In the genomic region with DNA sequence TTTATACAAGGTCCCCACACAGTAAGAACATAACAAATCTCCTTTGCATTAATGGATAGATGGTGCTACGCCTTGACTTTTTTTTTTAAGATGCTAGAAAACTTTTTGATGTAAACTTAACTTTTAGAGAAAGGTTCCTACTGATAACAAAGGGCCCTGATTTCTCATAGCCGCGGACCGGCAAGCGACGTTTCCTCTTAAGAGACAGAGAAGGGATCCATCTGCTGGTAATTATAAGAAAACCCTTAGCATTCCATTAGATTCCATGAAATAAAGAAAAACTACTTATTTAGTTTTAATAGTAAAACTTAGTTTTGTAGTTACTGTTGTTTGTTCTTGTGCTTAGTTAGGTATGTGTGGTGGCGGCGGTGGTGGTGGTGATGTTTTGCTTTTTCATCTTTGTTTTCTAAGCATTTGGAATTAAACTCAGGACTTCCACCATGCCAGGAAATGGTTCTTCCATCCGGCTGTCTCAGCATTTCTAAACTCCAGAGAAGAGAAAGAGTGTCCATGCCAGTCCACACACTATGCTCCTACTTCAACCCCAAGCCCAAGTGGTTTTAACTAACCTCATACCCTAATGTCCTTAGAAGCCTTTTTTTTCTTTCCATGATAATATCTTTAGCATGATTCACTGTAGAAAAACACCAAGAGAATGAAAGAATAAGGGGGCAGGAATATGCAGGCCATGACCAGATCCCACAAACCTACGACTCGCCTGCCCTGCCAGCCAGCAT, we compare ENCODE assay signal across 16 mouse cellular contexts.
A peak's percentile ranks its signal among the peaks of the same experiment; 100 is the strongest.
DNase-seq lines count a peak whose midpoint lies in the region; ATAC-seq and TF ChIP-seq lines count a peak whose summit lies in the region.
"Had no signal": no experiment of that assay in that cellular context is flagged by ENCODE, and none has a peak within 500 bp of the region (broad histone marks: within the 10 kb centered on the region; RNA-seq: fewer than 3 reads in every experiment).

No protein-coding gene starts in this region.

- H3K9ac ChIP-seq in heart, embryonic 15.5 days, result no peak overlapping the region
- H3K9ac ChIP-seq in embryonic facial prominence, embryonic 13.5 days, result no peak overlapping the region
- H3K9ac ChIP-seq: forebrain, embryonic 15.5 days; hindbrain, embryonic 14.5 days; liver, embryonic 15.5 days had no signal

- ATAC-seq in heart, embryonic 15.5 days (replicated peaks; ENCODE audit: insufficient number of reproducible peaks, insufficient read depth, low FRiP score, low read depth), result no peak
- no peak for ATAC-seq in embryonic facial prominence, embryonic 13.5 days (ENCODE audit: insufficient number of reproducible peaks, insufficient read depth, low FRiP score, low TSS enrichment, low read depth)
- ATAC-seq: forebrain, embryonic 15.5 days; intestine, postnatal 0 days had no signal

- H3K36me3 ChIP-seq in heart, embryonic 15.5 days, result no peaks in the 10 kb centered on the region
- H3K36me3 ChIP-seq in embryonic facial prominence, embryonic 13.5 days, result no peaks in the 10 kb centered on the region
- H3K36me3 ChIP-seq: forebrain, embryonic 15.5 days; liver, embryonic 15.5 days had no signal

- no peaks in the 10 kb centered on the region for H3K9me3 ChIP-seq in heart, embryonic 15.5 days (replicated peaks)
- H3K9me3 ChIP-seq in embryonic facial prominence, embryonic 13.5 days, result no peaks in the 10 kb centered on the region
- H3K9me3 ChIP-seq: forebrain, embryonic 15.5 days; liver, embryonic 15.5 days had no signal

- H3K4me3 ChIP-seq in heart, embryonic 15.5 days, result no peak overlapping the region
- no peak overlapping the region for H3K4me3 ChIP-seq in layer of hippocampus, adult 2 months
- H3K4me3 ChIP-seq in embryonic facial prominence, embryonic 13.5 days, result no peak overlapping the region
- H3K4me3 ChIP-seq in gastrocnemius, adult 2 months, result no peak overlapping the region
- H3K4me3 ChIP-seq: erythroblast, embryonic 14.5 days; forebrain, embryonic 15.5 days; liver, embryonic 15.5 days had no signal

- intact Hi-C loops in gastrocnemius, adult 2 months (cut with DNase I), result no loop called here

- WGBS in heart, embryonic 15.5 days, result 51% methylated on average over 11 of the region's 11 CpGs
- 41% methylated on average over 11 of the region's 11 CpGs for WGBS in embryonic facial prominence, embryonic 13.5 days

- no peaks in the 10 kb centered on the region for H3K27me3 ChIP-seq in heart, embryonic 15.5 days
- H3K27me3 ChIP-seq in embryonic facial prominence, embryonic 13.5 days, result no peaks in the 10 kb centered on the region
- H3K27me3 ChIP-seq: forebrain, embryonic 15.5 days; liver, embryonic 15.5 days had no signal

- TF ChIP-seq CTCF in layer of hippocampus, adult 2 months (conservative IDR thresholded peaks at IDR 0.05), result peak; percentile 48
- TF ChIP-seq CTCF in gastrocnemius, adult 2 months (IDR thresholded peaks at IDR 0.05), result no peak

- DNase-seq in heart, adult 18-20 months, result no peak
- DNase-seq in layer of hippocampus, adult 2 months (ENCODE audit: low spot score in 2 of 2), result no peak
- DNase-seq in layer of hippocampus, postnatal 10 days (ENCODE audit: low spot score in 2 of 2), result no peak
- DNase-seq in NIH3T3 (ENCODE audit: low read depth), result peak; percentile 44
- no peak for DNase-seq in gastrocnemius, adult 2 months
- DNase-seq in thymus, postnatal 36 days, result no peak
- DNase-seq: cerebellum, adult 9-11 months; right cerebral cortex, postnatal 14 days; thymus, postnatal 4 days had no signal

- H3K4me2 ChIP-seq in heart, embryonic 15.5 days, result no peak overlapping the region
- no peak overlapping the region for H3K4me2 ChIP-seq in embryonic facial prominence, embryonic 13.5 days
- H3K4me2 ChIP-seq: forebrain, embryonic 15.5 days; hindbrain, embryonic 14.5 days; liver, embryonic 15.5 days had no signal

- H3K4me1 ChIP-seq in heart, embryonic 15.5 days (replicated peaks), result no peaks in the 10 kb centered on the region; the same call in 1 of the 2 replicates
- peaks cover 24% of the 10 kb centered on the region for H3K4me1 ChIP-seq in embryonic facial prominence, embryonic 13.5 days
- H3K4me1 ChIP-seq: liver, embryonic 15.5 days had no signal

- H3K27ac ChIP-seq in heart, embryonic 15.5 days, result peak overlapping the region; percentile 2; the same call in 1 of the 2 replicates
- H3K27ac ChIP-seq in layer of hippocampus, adult 2 months, result no peak overlapping the region
- H3K27ac ChIP-seq in embryonic facial prominence, embryonic 13.5 days, result peak overlapping the region; percentile 29; the same call in 1 of the 2 replicates
- H3K27ac ChIP-seq in gastrocnemius, adult 2 months, result no peak overlapping the region
- H3K27ac ChIP-seq: forebrain, embryonic 15.5 days; hindbrain, embryonic 14.5 days; liver, embryonic 15.5 days had no signal

Comparison
In these comparisons a context has a peak if more than half of its experiments do, and no peak if none do; other contexts are left out.
1. H3K27ac ChIP-seq: peak in heart, embryonic 15.5 days (single experiment) and embryonic facial prominence, embryonic 13.5 days (single experiment); none in layer of hippocampus, adult 2 months (single experiment) and gastrocnemius, adult 2 months (single experiment).